Mouse (Mus musculus) limb, embryonic 11.5 days (tissue): ENCODE measurements around the gene Zfand2b. TPM values are rescaled to one million over a fixed set of nuclear protein-coding genes. Genes with fewer than 3 reads are reported as not detected.

ENCODE experiments used
- ATAC-seq: fragments of 200-750 bp; cut with Nextera tagmentation; 2 replicates; pipeline ENCODE4 v1.8.0; 2017; ENCODE audit warnings: low read depth; ENCODE audit not compliant: insufficient number of reproducible peaks, low FRiP score, low TSS enrichment
- DNase-seq: peaks from one replicate; pipeline ENCODE4 v3.0.0-alpha.2; 2015; ENCODE audit warnings: low spot score
- H3K27ac ChIP-seq: fragments of 300-500 bp; sonication (generic); replicated peaks from 2 replicates; pipeline ENCODE4 v1.5.1; 2014; ENCODE audit warnings: low read depth, mild to moderate bottlenecking, low read length
- H3K27me3 ChIP-seq: fragments of 300-500 bp; sonication (generic); 2 replicates; pipeline ENCODE4 v1.6.1; 2014; ENCODE audit warnings: mild to moderate bottlenecking, low read length, mixed read lengths; ENCODE audit not compliant: control insufficient read depth, insufficient read depth
- H3K36me3 ChIP-seq: fragments of 300-500 bp; sonication (generic); 2 replicates; pipeline ENCODE4 v1.6.1; 2014; ENCODE audit warnings: mild to moderate bottlenecking, low read length, moderate library complexity, mixed read lengths; ENCODE audit not compliant: control insufficient read depth, insufficient read depth
- H3K4me1 ChIP-seq: fragments of 300-500 bp; sonication (generic); 2 replicates; pipeline ENCODE4 v1.6.1; 2014; ENCODE audit warnings: low read length, mixed read lengths; ENCODE audit not compliant: control insufficient read depth, insufficient read depth
- H3K4me2 ChIP-seq: fragments of 300-500 bp; sonication (generic); 2 replicates; pipeline ENCODE4 v1.6.1; 2014; ENCODE audit warnings: low read depth, mild to moderate bottlenecking, moderate library complexity; ENCODE audit not compliant: severe bottlenecking
- H3K4me3 ChIP-seq: fragments of 300-500 bp; sonication (generic); 2 replicates; pipeline ENCODE4 v1.5.1; 2014; ENCODE audit warnings: low read depth, low read length
- H3K9ac ChIP-seq: fragments of 300-500 bp; sonication (generic); 2 replicates; pipeline ENCODE4 v1.6.1; 2014; ENCODE audit warnings: mild to moderate bottlenecking, low read length
- H3K9me3 ChIP-seq: fragments of 300-500 bp; sonication (generic); 2 replicates; pipeline ENCODE4 v1.6.1; 2016; ENCODE audit warnings: low read length; ENCODE audit not compliant: control insufficient read depth
- WGBS: fragments of 180-500 bp; shearing (Covaris S2); extraction: QIAGEN DNeasy Blood & Tissue Kit; methylation state at CpG from one replicate; pipeline ENCODE4 v1.1.7; 2014; 5-methylcytosine and 5-hydroxymethylcytosine counted together
- polyA plus RNA-seq: library from polyadenylated mRNA; unstranded; fragments of >200 nt; fragmentation: Nextera tagmentation; extraction: Ambion mirVana; gene quantifications from 2 replicates; pipeline ENCODE4 v1.2.1, GENCODE M21; 2014

The Zfand2b gene
- polyA plus RNA-seq, 1 experiment from 2014 or later: 31.3 TPM

DNA sequence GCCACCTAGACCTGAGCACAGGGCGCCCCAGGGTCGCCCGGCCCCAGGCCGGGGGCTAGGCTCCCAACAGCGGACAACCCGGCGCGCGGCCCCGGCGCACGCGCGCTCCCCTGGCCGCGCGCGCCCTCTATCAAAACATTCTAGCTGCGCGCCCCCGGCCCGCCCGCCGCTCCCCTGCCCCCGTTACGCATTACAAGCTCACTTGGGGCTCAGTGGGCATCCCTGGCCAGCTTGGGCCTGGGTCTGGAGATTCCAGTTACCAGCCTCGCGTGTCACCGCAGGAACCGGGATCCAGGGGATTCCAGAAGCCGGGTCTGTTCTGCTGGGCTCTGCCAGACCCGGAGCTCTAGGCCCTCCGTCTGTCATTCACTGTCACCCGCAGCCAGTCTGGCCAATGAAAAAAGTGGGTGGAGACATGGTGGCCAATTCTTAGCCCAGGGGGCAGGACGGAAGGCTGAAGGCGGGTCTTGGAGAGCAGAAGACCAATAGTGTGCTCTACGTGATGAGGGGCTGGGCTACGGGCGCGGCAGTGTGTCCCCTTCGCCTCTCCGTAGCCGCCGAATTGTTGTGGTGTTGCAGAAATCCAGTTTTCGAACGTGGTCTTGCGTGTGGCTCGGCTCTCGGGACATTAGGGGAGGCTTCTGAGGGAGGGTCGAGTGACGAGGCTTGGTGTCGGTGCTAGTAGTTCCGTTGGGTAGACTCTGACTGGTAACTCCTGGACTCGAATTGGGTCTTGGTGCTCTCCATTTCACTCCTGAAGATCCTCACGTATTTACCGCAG, 23.4 kb downstream of the Zfand2b start, which contains the start of the genes Ankzf1 and Atg9a:
TSS of gene Ankzf1 (plus strand) at position 530 of the 781 bp plus-strand sequence.
TSS of gene Atg9a (minus strand) at position 575 of the 781 bp plus-strand sequence.
- under 1% methylated on average over 52 of the region's 56 CpGs for WGBS
- no peaks in the 10 kb centered on the region for H3K9me3 ChIP-seq
- ATAC-seq: peak; percentile 98

DNA sequence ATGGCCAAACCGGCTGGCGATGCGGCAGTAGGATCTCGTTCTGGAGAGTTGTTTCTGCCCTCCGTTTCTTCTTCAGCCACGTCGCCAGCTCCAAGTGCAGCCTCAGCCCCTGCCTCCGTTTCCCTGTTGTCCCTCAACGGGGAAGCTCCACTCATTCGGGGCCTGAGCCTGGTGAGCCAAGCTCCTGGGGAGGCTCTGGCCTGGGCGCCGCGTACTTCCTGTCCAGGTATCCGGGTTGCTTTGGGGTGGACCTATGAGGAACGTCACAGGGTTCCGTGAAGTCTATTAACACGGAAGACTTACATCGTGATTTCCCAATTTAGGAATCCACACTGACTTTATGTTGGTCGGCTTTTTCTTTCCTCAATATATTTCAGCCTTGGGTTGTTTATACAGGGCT, 24.0 kb downstream of the Zfand2b start:
- no peaks in the 10 kb centered on the region for H3K9me3 ChIP-seq
- 0% methylated on average over 19 of the region's 19 CpGs for WGBS
- no peaks in the 10 kb centered on the region; the same call in 1 of the 2 replicates for H3K36me3 ChIP-seq
- peak overlapping the region; percentile 94 for H3K4me2 ChIP-seq
- ATAC-seq (no peak), DNase-seq (no peak)
- H3K4me3 ChIP-seq: peak overlapping the region; percentile 68
- peak overlapping the region; percentile 59 for H3K27ac ChIP-seq
- peak overlapping the region; percentile 79 for H3K9ac ChIP-seq
- peaks cover 8% of the 10 kb centered on the region for H3K4me1 ChIP-seq
- no peaks in the 10 kb centered on the region for H3K27me3 ChIP-seq

More for the DNA sequence above, 23.4 kb downstream of the Zfand2b start, which contains the start of the genes Ankzf1 and Atg9a:
- H3K27ac ChIP-seq: peak within 1 kb of the TSS; percentile 59
- peaks cover 8% of the 10 kb centered on the region for H3K4me1 ChIP-seq
- peak; percentile 93 for DNase-seq
- peak within 1 kb of the TSS; percentile 79 for H3K9ac ChIP-seq
- H3K36me3 ChIP-seq: peaks cover 2% of the 10 kb centered on the region
- no peaks in the 10 kb centered on the region for H3K27me3 ChIP-seq
- peak within 1 kb of the TSS; percentile 68 for H3K4me3 ChIP-seq
- H3K4me2 ChIP-seq: peak within 1 kb of the TSS; percentile 94

GRCm38 (mm10) chr1:75201236-75201635, 32.8 kb downstream of the Zfand2b start:
- H3K27me3 ChIP-seq: no peaks in the 10 kb centered on the region
- H3K9me3 ChIP-seq: no peaks in the 10 kb centered on the region
- 86% methylated on average over 1 of the region's 1 CpGs for WGBS
- H3K4me1 ChIP-seq: no peaks in the 10 kb centered on the region
- no peak for DNase-seq
- H3K36me3 ChIP-seq: peaks cover 7% of the 10 kb centered on the region; the same call in 1 of the 2 replicates
- H3K4me2 ChIP-seq: no peak overlapping the region
- no peak overlapping the region for H3K27ac ChIP-seq
- no peak for ATAC-seq
- no peak overlapping the region for H3K4me3 ChIP-seq
- no peak overlapping the region for H3K9ac ChIP-seq

- no peaks in the 10 kb centered on the region for H3K27me3 ChIP-seq
- H3K4me1 ChIP-seq: peaks cover 9% of the 10 kb centered on the region
- WGBS: 15% methylated on average over 34 of the region's 34 CpGs
- no peaks in the 10 kb centered on the region for H3K9me3 ChIP-seq
- H3K4me2 ChIP-seq: peak overlapping the region; percentile 56
- H3K4me3 ChIP-seq: peak overlapping the region; percentile 31
- DNase-seq (peak; percentile 47), ATAC-seq (no peak)
- H3K27ac ChIP-seq: no peak overlapping the region
- no peaks in the 10 kb centered on the region; the same call in 1 of the 2 replicates for H3K36me3 ChIP-seq
- H3K9ac ChIP-seq: peak overlapping the region; percentile 55
Observed at GRCm38 (mm10) chr1:75208967-75209678, 40.7 kb downstream of the Zfand2b start.

DNA sequence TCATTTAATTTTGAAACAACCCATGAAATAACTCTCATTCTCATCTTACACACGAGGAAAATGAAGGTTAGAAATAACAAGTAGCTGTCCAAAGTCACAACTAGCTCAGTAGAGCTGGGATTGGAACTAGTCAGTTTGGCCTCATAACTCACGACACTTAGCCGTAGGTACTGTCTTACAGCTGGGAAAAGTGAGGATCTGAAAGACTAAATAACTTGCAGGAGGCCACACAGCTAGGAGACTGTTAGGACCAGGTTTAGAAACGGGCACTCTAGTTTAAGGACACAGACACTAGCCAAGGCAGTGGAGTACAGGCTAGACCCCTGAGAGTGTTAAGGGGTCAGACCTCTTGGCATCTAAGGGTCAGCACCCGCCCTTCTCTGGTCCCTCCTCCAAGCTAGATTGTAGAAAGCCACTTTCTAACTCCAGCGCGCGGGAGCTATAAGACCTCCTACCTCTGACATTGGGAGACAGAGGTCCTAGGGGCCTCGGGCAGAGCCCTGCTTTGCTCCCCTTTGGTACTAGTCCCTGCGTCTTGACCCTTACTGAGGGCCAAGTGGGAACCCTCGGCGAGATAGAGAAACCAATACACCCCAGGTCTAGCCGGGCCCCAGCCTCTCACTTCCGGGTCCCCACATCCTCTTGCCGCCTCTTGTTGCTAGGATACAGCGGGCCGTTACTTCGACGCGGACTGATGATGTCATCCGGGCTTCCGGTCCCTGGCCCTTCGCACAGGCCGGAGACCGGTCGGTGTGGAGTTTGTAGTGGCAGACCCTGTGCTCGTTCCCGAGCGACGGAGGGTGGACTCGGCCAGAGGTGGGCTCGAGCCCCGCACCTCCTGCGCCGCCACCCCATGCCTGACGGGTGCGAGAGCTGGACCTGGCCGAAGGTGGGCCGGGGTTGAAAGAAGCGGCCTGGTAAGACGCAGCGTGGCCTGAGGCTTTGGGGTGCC, 42.0 kb downstream of the Zfand2b start, which contains the start of the genes Glb1l and Stk16:
TSS of gene Glb1l (minus strand) at position 678 of the 952 bp plus-strand sequence.
TSS of gene Stk16 (plus strand) at position 703 of the 952 bp plus-strand sequence.
- H3K27me3 ChIP-seq: no peaks in the 10 kb centered on the region
- H3K36me3 ChIP-seq: peaks cover 3% of the 10 kb centered on the region; the same call in 1 of the 2 replicates
- peak within 1 kb of the TSS; percentile 78 for H3K4me2 ChIP-seq
- peak; percentile 99 for DNase-seq
- ATAC-seq: peak; percentile 90
- peak within 1 kb of the TSS; percentile 79 for H3K4me3 ChIP-seq
- 5% methylated on average over 42 of the region's 42 CpGs for WGBS
- H3K9ac ChIP-seq: peak within 1 kb of the TSS; percentile 80
- H3K27ac ChIP-seq: no peak within 1 kb of the TSS
- H3K4me1 ChIP-seq: peaks cover 9% of the 10 kb centered on the region
- H3K9me3 ChIP-seq: no peaks in the 10 kb centered on the region

DNA sequence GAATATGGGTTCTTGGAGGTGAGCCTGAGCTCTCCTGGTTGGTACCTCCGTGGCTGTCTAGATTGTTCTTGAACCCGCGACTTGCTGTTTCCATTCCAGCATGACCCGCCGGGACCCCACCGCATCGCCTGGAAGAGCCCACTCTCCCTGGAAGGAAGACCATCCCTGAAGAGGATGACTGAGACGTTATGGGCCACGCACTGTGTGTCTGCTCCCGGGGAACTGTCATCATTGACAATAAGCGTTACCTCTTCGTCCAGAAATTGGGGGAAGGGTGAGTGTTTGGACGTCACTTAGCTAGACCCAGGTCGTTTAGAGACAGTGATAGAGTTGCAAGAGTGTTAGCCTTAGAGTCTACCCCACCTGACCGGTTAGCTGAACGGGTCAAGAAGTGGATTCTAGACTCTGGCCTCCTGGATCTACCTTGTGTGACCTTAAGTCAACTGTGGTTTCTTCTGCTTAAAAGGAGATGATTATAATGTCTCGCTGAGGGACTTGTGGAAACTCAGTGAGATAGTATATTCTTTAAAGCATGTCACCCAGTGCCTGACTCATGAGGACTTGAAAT, 42.8 kb downstream of the Zfand2b start:
- Histone ChIP-seq H3K9ac (peak overlapping the region; percentile 80), H3K4me2 (peak overlapping the region; percentile 78), H3K4me3 (peak overlapping the region; percentile 79), H3K36me3 (peaks cover 5% of the 10 kb centered on the region; the same call in 1 of the 2 replicates), H3K27ac (no peak overlapping the region), H3K9me3 (no peaks in the 10 kb centered on the region), H3K27me3 (no peaks in the 10 kb centered on the region), H3K4me1 (peaks cover 9% of the 10 kb centered on the region)
- 13% methylated on average over 17 of the region's 17 CpGs for WGBS
- ATAC-seq (no peak), DNase-seq (no peak)

DNA sequence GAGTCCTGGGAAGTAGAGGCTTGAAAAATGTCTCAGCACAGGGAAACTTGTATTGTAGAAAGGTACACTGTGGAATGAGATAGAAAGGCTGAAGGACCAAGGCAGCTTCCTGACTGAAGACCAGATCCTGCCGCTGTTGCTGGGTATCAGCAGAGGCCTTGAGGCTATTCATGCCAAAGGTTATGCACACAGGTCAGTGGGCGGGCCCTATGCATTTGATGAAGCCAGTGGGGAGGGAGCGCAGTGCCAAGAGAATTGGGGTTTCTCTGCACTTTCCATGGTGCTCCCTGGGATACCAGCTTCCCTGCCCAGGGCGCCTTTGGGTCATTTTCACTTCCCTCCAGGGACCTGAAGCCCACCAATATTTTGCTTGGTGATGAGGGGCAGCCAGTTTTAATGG, 44.1 kb downstream of the Zfand2b start:
- H3K9ac ChIP-seq: no peak overlapping the region
- ATAC-seq (no peak), DNase-seq (no peak)
- H3K9me3 ChIP-seq: no peaks in the 10 kb centered on the region
- H3K4me2 ChIP-seq: no peak overlapping the region
- peaks cover 5% of the 10 kb centered on the region for H3K27me3 ChIP-seq
- H3K4me1 ChIP-seq: peaks cover 9% of the 10 kb centered on the region
- no peak overlapping the region for H3K27ac ChIP-seq
- whole genome bisulfite sequencing: 88% methylated on average over 4 of the region's 4 CpGs
- H3K36me3 ChIP-seq: peaks cover 5% of the 10 kb centered on the region; the same call in 1 of the 2 replicates
- no peak overlapping the region for H3K4me3 ChIP-seq
